Mouse (Mus musculus): ENCODE data around the gene Olfr612. TPM values are rescaled to one million over a fixed set of nuclear protein-coding genes. Genes with fewer than 3 reads are reported as not detected.

Olfr612 gene
- total and polyA plus RNA-seq, 3 experiments = not detected

- ATAC-seq (ENCODE audit: extremely low read depth, insufficient number of reproducible peaks, low FRiP score, poor library complexity, severe bottlenecking) = no peak
- Histone ChIP-seq H3K27me3 (ENCODE audit: insufficient read depth, low read length) (no peaks in the 10 kb centered on the region), H3K4me3 (ENCODE audit: low read depth, low read length) (no peak within 1 kb of the TSS), H3K36me3 (replicated peaks) (no peaks in the 10 kb centered on the region), H3K9me3 (replicated peaks) (no peaks in the 10 kb centered on the region), H3K4me1 (ENCODE audit: insufficient read depth, low read depth, low read length) (no peaks in the 10 kb centered on the region)
- TF ChIP-seq POLR2AphosphoS5 (IDR thresholded peaks at IDR 0.05; ENCODE audit: insufficient replicate concordance, low read depth, low read length) (no peak), TAL1 (conservative IDR thresholded peaks at IDR 0.05; ENCODE audit: low read depth, low read length) (no peak), GATA2 (IDR thresholded peaks at IDR 0.05; ENCODE audit: borderline replicate concordance, low read depth, low read length) (no peak), GATA1 (IDR thresholded peaks at IDR 0.05; ENCODE audit: borderline replicate concordance, low read length) (no peak), CTCF (IDR thresholded peaks at IDR 0.05; ENCODE audit: low read depth, low read length) (no peak)
- no peak for DNase-seq (ENCODE audit: low spot score)
Observed at GRCm38 (mm10) chr7:103512022-103512421, 30.5 kb downstream of the Olfr612 start, which contains the start of gene Olfr610. Olfr610 (minus strand) TSS chr7:103512122.

- no peaks in the 10 kb centered on the region for H3K27me3 ChIP-seq (ENCODE audit: insufficient read depth, low read length)
- no peak within 1 kb of the TSS for H3K4me3 ChIP-seq (ENCODE audit: low read depth, low read length)
- TF ChIP-seq POLR2AphosphoS5 (IDR thresholded peaks at IDR 0.05; ENCODE audit: insufficient replicate concordance, low read depth, low read length) (no peak), GATA2 (IDR thresholded peaks at IDR 0.05; ENCODE audit: borderline replicate concordance, low read depth, low read length) (no peak), CTCF (IDR thresholded peaks at IDR 0.05; ENCODE audit: low read depth, low read length) (no peak), GATA1 (IDR thresholded peaks at IDR 0.05; ENCODE audit: borderline replicate concordance, low read length) (no peak), TAL1 (conservative IDR thresholded peaks at IDR 0.05; ENCODE audit: low read depth, low read length) (no peak)
- H3K9me3 ChIP-seq (replicated peaks) = no peaks in the 10 kb centered on the region
- H3K36me3 ChIP-seq (replicated peaks) = no peaks in the 10 kb centered on the region
- ATAC-seq (ENCODE audit: extremely low read depth, insufficient number of reproducible peaks, low FRiP score, poor library complexity, severe bottlenecking) (no peak), DNase-seq (ENCODE audit: low spot score) (no peak)
- H3K4me1 ChIP-seq (ENCODE audit: insufficient read depth, low read depth, low read length) = no peaks in the 10 kb centered on the region
Observed at GRCm38 (mm10) chr7:103497962-103498361, 44.6 kb downstream of the Olfr612 start, which contains the start of gene Olfr609. Olfr609 (minus strand) TSS chr7:103498062.

Other genes starting within 250 kb of the Olfr612 start
Only the 20 nearest of the 33 such genes appear.
- not detected in 2 replicates for gene Olfr603, start 156.5 kb downstream of the Olfr612 start, total RNA-seq (2014; fragmentation: Nextera tagmentation)
- not detected in 2 replicates for gene Olfr603, start 156.5 kb downstream of the Olfr612 start, total RNA-seq (2017)
- not detected in 2 replicates for gene Olfr603, start 156.5 kb downstream of the Olfr612 start, polyA plus RNA-seq (2012)
- not detected in 2 replicates for gene Usp17lc, start 127.6 kb downstream of the Olfr612 start, total RNA-seq (2014; fragmentation: Nextera tagmentation)
- 0.06 and 0.16 TPM in 2 replicates for gene Usp17lc, start 127.6 kb downstream of the Olfr612 start, total RNA-seq (2017)
- gene Usp17lc, start 127.6 kb downstream of the Olfr612 start, polyA plus RNA-seq (2012) = not detected in 2 replicates
- gene Olfr605, start 97.3 kb downstream of the Olfr612 start, total RNA-seq (2014; fragmentation: Nextera tagmentation) = not detected in 2 replicates
- gene Olfr605, start 97.3 kb downstream of the Olfr612 start, total RNA-seq (2017) = 0.22 TPM in 1 of 2 replicates, not detected in the other
- not detected in 2 replicates for gene Olfr605, start 97.3 kb downstream of the Olfr612 start, polyA plus RNA-seq (2012)
- gene Olfr606, start 93.7 kb downstream of the Olfr612 start, total RNA-seq (2014; fragmentation: Nextera tagmentation) = not detected in 2 replicates
- gene Olfr606, start 93.7 kb downstream of the Olfr612 start, total RNA-seq (2017) = 0.27 and 0.29 TPM in 2 replicates
- not detected in 2 replicates for gene Olfr606, start 93.7 kb downstream of the Olfr612 start, polyA plus RNA-seq (2012)
- not detected in 2 replicates for gene Olfr607, start 78.6 kb downstream of the Olfr612 start, total RNA-seq (2014; fragmentation: Nextera tagmentation)
- under 0.01 and 0.11 TPM in 2 replicates for gene Olfr607, start 78.6 kb downstream of the Olfr612 start, total RNA-seq (2017)
- gene Olfr607, start 78.6 kb downstream of the Olfr612 start, polyA plus RNA-seq (2012) = not detected in 2 replicates
- gene Olfr608, start 72.8 kb downstream of the Olfr612 start, total RNA-seq (2014; fragmentation: Nextera tagmentation) = not detected in 2 replicates
- gene Olfr608, start 72.8 kb downstream of the Olfr612 start, total RNA-seq (2017) = not detected in 2 replicates
- gene Olfr608, start 72.8 kb downstream of the Olfr612 start, polyA plus RNA-seq (2012) = not detected in 2 replicates
- not detected in 2 replicates for gene Olfr609, start 44.7 kb downstream of the Olfr612 start, total RNA-seq (2014; fragmentation: Nextera tagmentation)
- gene Olfr609, start 44.7 kb downstream of the Olfr612 start, total RNA-seq (2017) = not detected in 2 replicates
- gene Olfr609, start 44.7 kb downstream of the Olfr612 start, polyA plus RNA-seq (2012) = not detected in 2 replicates
- gene Olfr610, start 30.6 kb downstream of the Olfr612 start, total RNA-seq (2014; fragmentation: Nextera tagmentation) = not detected in 2 replicates
- gene Olfr610, start 30.6 kb downstream of the Olfr612 start, total RNA-seq (2017) = 0.11 and 0.12 TPM in 2 replicates
- gene Olfr610, start 30.6 kb downstream of the Olfr612 start, polyA plus RNA-seq (2012) = not detected in 2 replicates
- gene Olfr611, start 21.9 kb downstream of the Olfr612 start, total RNA-seq (2014; fragmentation: Nextera tagmentation) = not detected in 2 replicates
- 0.17 TPM in 1 of 2 replicates, not detected in the other for gene Olfr611, start 21.9 kb downstream of the Olfr612 start, total RNA-seq (2017)
- not detected in 2 replicates for gene Olfr611, start 21.9 kb downstream of the Olfr612 start, polyA plus RNA-seq (2012)
- gene Olfr613, start 5.4 kb upstream of the Olfr612 start, total RNA-seq (2014; fragmentation: Nextera tagmentation) = not detected in 2 replicates
- gene Olfr613, start 5.4 kb upstream of the Olfr612 start, total RNA-seq (2017) = 0.05 TPM in 1 of 2 replicates, not detected in the other
- not detected in 2 replicates for gene Olfr613, start 5.4 kb upstream of the Olfr612 start, polyA plus RNA-seq (2012)
- gene Olfr615, start 13.4 kb upstream of the Olfr612 start, total RNA-seq (2014; fragmentation: Nextera tagmentation) = not detected in 2 replicates
- gene Olfr615, start 13.4 kb upstream of the Olfr612 start, total RNA-seq (2017) = 0.12 TPM in 1 of 2 replicates, not detected in the other
- not detected in 2 replicates for gene Olfr615, start 13.4 kb upstream of the Olfr612 start, polyA plus RNA-seq (2012)
- not detected in 2 replicates for gene Olfr616, start 26.4 kb upstream of the Olfr612 start, total RNA-seq (2014; fragmentation: Nextera tagmentation)
- 0.55 TPM in 1 of 2 replicates, not detected in the other for gene Olfr616, start 26.4 kb upstream of the Olfr612 start, total RNA-seq (2017)
- not detected in 2 replicates for gene Olfr616, start 26.4 kb upstream of the Olfr612 start, polyA plus RNA-seq (2012)
- gene Olfr617, start 30.3 kb upstream of the Olfr612 start, total RNA-seq (2014; fragmentation: Nextera tagmentation) = not detected in 2 replicates
- 0.49 TPM in 1 of 2 replicates, not detected in the other for gene Olfr617, start 30.3 kb upstream of the Olfr612 start, total RNA-seq (2017)
- not detected in 2 replicates for gene Olfr617, start 30.3 kb upstream of the Olfr612 start, polyA plus RNA-seq (2012)
- gene Olfr618, start 47.4 kb upstream of the Olfr612 start, total RNA-seq (2014; fragmentation: Nextera tagmentation) = not detected in 2 replicates
- gene Olfr618, start 47.4 kb upstream of the Olfr612 start, total RNA-seq (2017) = 0.05 TPM in 1 of 2 replicates, not detected in the other
- gene Olfr618, start 47.4 kb upstream of the Olfr612 start, polyA plus RNA-seq (2012) = not detected in 2 replicates
- not detected in 2 replicates for gene Olfr619, start 57.9 kb upstream of the Olfr612 start, total RNA-seq (2014; fragmentation: Nextera tagmentation)
- not detected in 2 replicates for gene Olfr619, start 57.9 kb upstream of the Olfr612 start, total RNA-seq (2017)
- not detected in 2 replicates for gene Olfr619, start 57.9 kb upstream of the Olfr612 start, polyA plus RNA-seq (2012)
- gene Olfr620, start 69.8 kb upstream of the Olfr612 start, total RNA-seq (2014; fragmentation: Nextera tagmentation) = not detected in 2 replicates
- 0.05 and 0.06 TPM in 2 replicates for gene Olfr620, start 69.8 kb upstream of the Olfr612 start, total RNA-seq (2017)
- gene Olfr620, start 69.8 kb upstream of the Olfr612 start, polyA plus RNA-seq (2012) = not detected in 2 replicates
- gene Olfr622, start 100.0 kb upstream of the Olfr612 start, total RNA-seq (2014; fragmentation: Nextera tagmentation) = not detected in 2 replicates
- gene Olfr622, start 100.0 kb upstream of the Olfr612 start, total RNA-seq (2017) = 0.16 TPM in 1 of 2 replicates, not detected in the other
- not detected in 2 replicates for gene Olfr622, start 100.0 kb upstream of the Olfr612 start, polyA plus RNA-seq (2012)
- gene Olfr623, start 121.0 kb upstream of the Olfr612 start, total RNA-seq (2014; fragmentation: Nextera tagmentation) = not detected in 2 replicates
- gene Olfr623, start 121.0 kb upstream of the Olfr612 start, total RNA-seq (2017) = 0.05 TPM in 1 of 2 replicates, not detected in the other
- gene Olfr623, start 121.0 kb upstream of the Olfr612 start, polyA plus RNA-seq (2012) = not detected in 2 replicates
- not detected in 2 replicates for gene Olfr624, start 128.5 kb upstream of the Olfr612 start, total RNA-seq (2014; fragmentation: Nextera tagmentation)
- 0.12 and 0.22 TPM in 2 replicates for gene Olfr624, start 128.5 kb upstream of the Olfr612 start, total RNA-seq (2017)
- not detected in 2 replicates for gene Olfr624, start 128.5 kb upstream of the Olfr612 start, polyA plus RNA-seq (2012)
- gene Olfr625-ps1, start 140.0 kb upstream of the Olfr612 start, total RNA-seq (2014; fragmentation: Nextera tagmentation) = not detected in 2 replicates
- gene Olfr625-ps1, start 140.0 kb upstream of the Olfr612 start, total RNA-seq (2017) = not detected in 2 replicates
- not detected in 2 replicates for gene Olfr625-ps1, start 140.0 kb upstream of the Olfr612 start, polyA plus RNA-seq (2012)

Measured in G1E (cell line).